Mouse (Mus musculus): ENCODE results near the gene Slco1c1.

GRCm38 (mm10) chr6:141600940-141601339, 76.8 kb downstream of the Slco1c1 start:
- TF ChIP-seq CTCF (IDR thresholded peaks at IDR 0.05; ENCODE audit: borderline replicate concordance, control insufficient read depth, extremely low read depth, insufficient read depth, low read length, poor library complexity), result no peak
- no peak for TF ChIP-seq POLR2A (IDR thresholded peaks at IDR 0.05; ENCODE audit: control insufficient read depth, extremely low read depth, insufficient read depth, low read length, poor library complexity)

Data from thymus, adult 2 months (tissue).